Mouse (Mus musculus): ENCODE results near the gene Supt16. TPM values are rescaled to one million over a fixed set of nuclear protein-coding genes. Genes with fewer than 3 reads are reported as not detected.

The Supt16 gene
- polyA plus RNA-seq, 1 experiment, result 88.6 TPM

GRCm38 (mm10) chr14:52152613-52153012, 44.6 kb downstream of the Supt16 start:
- no peaks in the 10 kb centered on the region for H3K4me1 ChIP-seq (ENCODE audit: control insufficient read depth, insufficient read depth, low read length)
- H3K4me3 ChIP-seq (ENCODE audit: insufficient read depth, low read length), result no peak overlapping the region
- TF ChIP-seq POLR2A (IDR thresholded peaks at IDR 0.05; ENCODE audit: low read depth, low read length) (no peak), CTCF (IDR thresholded peaks at IDR 0.05; ENCODE audit: borderline replicate concordance, insufficient read depth, low read length) (no peak)
- no peak overlapping the region for H3K27ac ChIP-seq (ENCODE audit: insufficient read depth, low read length)

- TF ChIP-seq POLR2A (IDR thresholded peaks at IDR 0.05; ENCODE audit: low read depth, low read length), result no peak
- no peak for TF ChIP-seq CTCF (IDR thresholded peaks at IDR 0.05; ENCODE audit: borderline replicate concordance, insufficient read depth, low read length)
- H3K27ac ChIP-seq (ENCODE audit: insufficient read depth, low read length), result no peak overlapping the region
- no peak overlapping the region for H3K4me3 ChIP-seq (ENCODE audit: insufficient read depth, low read length)
- H3K4me1 ChIP-seq (ENCODE audit: control insufficient read depth, insufficient read depth, low read length), result no peaks in the 10 kb centered on the region
Observed at GRCm38 (mm10) chr14:52152179-52152578, 45.0 kb downstream of the Supt16 start.

- H3K4me1 ChIP-seq (ENCODE audit: control insufficient read depth, insufficient read depth, low read length), result no peaks in the 10 kb centered on the region
- TF ChIP-seq POLR2A (IDR thresholded peaks at IDR 0.05; ENCODE audit: low read depth, low read length), result no peak
- no peak for TF ChIP-seq CTCF (IDR thresholded peaks at IDR 0.05; ENCODE audit: borderline replicate concordance, insufficient read depth, low read length)
- no peak overlapping the region for H3K4me3 ChIP-seq (ENCODE audit: insufficient read depth, low read length)
- no peak overlapping the region for H3K27ac ChIP-seq (ENCODE audit: insufficient read depth, low read length)
Observed at GRCm38 (mm10) chr14:52149888-52150287, 47.3 kb downstream of the Supt16 start.

GRCm38 (mm10) chr14:52146540-52146939, 50.7 kb downstream of the Supt16 start:
- no peak for TF ChIP-seq POLR2A (IDR thresholded peaks at IDR 0.05; ENCODE audit: low read depth, low read length)
- no peak for TF ChIP-seq CTCF (IDR thresholded peaks at IDR 0.05; ENCODE audit: borderline replicate concordance, insufficient read depth, low read length)
- H3K27ac ChIP-seq (ENCODE audit: insufficient read depth, low read length), result no peak overlapping the region
- H3K4me1 ChIP-seq (ENCODE audit: control insufficient read depth, insufficient read depth, low read length), result peaks cover 2% of the 10 kb centered on the region; the same call in 1 of the 2 replicates
- H3K4me3 ChIP-seq (ENCODE audit: insufficient read depth, low read length), result no peak overlapping the region

- no peak for TF ChIP-seq CTCF (IDR thresholded peaks at IDR 0.05; ENCODE audit: borderline replicate concordance, insufficient read depth, low read length)
- TF ChIP-seq POLR2A (IDR thresholded peaks at IDR 0.05; ENCODE audit: low read depth, low read length), result no peak
- Histone ChIP-seq H3K4me3 (ENCODE audit: insufficient read depth, low read length) (no peak overlapping the region), H3K27ac (ENCODE audit: insufficient read depth, low read length) (no peak overlapping the region), H3K4me1 (ENCODE audit: control insufficient read depth, insufficient read depth, low read length) (peaks cover 3% of the 10 kb centered on the region; the same call in 1 of the 2 replicates)
Observed at GRCm38 (mm10) chr14:52144165-52144564, 53.1 kb downstream of the Supt16 start.

GRCm38 (mm10) chr14:52141445-52142127, 55.6 kb downstream of the Supt16 start:
- TF ChIP-seq POLR2A (IDR thresholded peaks at IDR 0.05; ENCODE audit: low read depth, low read length) (no peak), CTCF (IDR thresholded peaks at IDR 0.05; ENCODE audit: borderline replicate concordance, insufficient read depth, low read length) (no peak)
- no peak overlapping the region for H3K27ac ChIP-seq (ENCODE audit: insufficient read depth, low read length)
- H3K4me1 ChIP-seq (ENCODE audit: control insufficient read depth, insufficient read depth, low read length), result peaks cover 3% of the 10 kb centered on the region; the same call in 1 of the 2 replicates
- no peak overlapping the region for H3K4me3 ChIP-seq (ENCODE audit: insufficient read depth, low read length)

GRCm38 (mm10) chr14:52140577-52141444, 56.4 kb downstream of the Supt16 start:
- H3K4me3 ChIP-seq (ENCODE audit: insufficient read depth, low read length), result no peak overlapping the region
- TF ChIP-seq POLR2A (IDR thresholded peaks at IDR 0.05; ENCODE audit: low read depth, low read length) (no peak), CTCF (IDR thresholded peaks at IDR 0.05; ENCODE audit: borderline replicate concordance, insufficient read depth, low read length) (no peak)
- H3K27ac ChIP-seq (ENCODE audit: insufficient read depth, low read length), result no peak overlapping the region

GRCm38 (mm10) chr14:52133584-52133983, 63.6 kb downstream of the Supt16 start:
- no peaks in the 10 kb centered on the region for H3K4me1 ChIP-seq (ENCODE audit: control insufficient read depth, insufficient read depth, low read length)
- H3K27ac ChIP-seq (ENCODE audit: insufficient read depth, low read length), result no peak overlapping the region
- TF ChIP-seq POLR2A (IDR thresholded peaks at IDR 0.05; ENCODE audit: low read depth, low read length), result no peak
- TF ChIP-seq CTCF (IDR thresholded peaks at IDR 0.05; ENCODE audit: borderline replicate concordance, insufficient read depth, low read length), result no peak
- no peak overlapping the region for H3K4me3 ChIP-seq (ENCODE audit: insufficient read depth, low read length)

More at GRCm38 (mm10) chr14:52140577-52141444, 56.4 kb downstream of the Supt16 start:
- peaks cover 3% of the 10 kb centered on the region; the same call in 1 of the 2 replicates for H3K4me1 ChIP-seq (ENCODE audit: control insufficient read depth, insufficient read depth, low read length)

GRCm38 (mm10) chr14:52124636-52125035, 72.6 kb downstream of the Supt16 start:
- H3K27ac ChIP-seq (ENCODE audit: insufficient read depth, low read length), result no peak overlapping the region
- H3K4me3 ChIP-seq (ENCODE audit: insufficient read depth, low read length), result no peak overlapping the region
- TF ChIP-seq CTCF (IDR thresholded peaks at IDR 0.05; ENCODE audit: borderline replicate concordance, insufficient read depth, low read length) (no peak), POLR2A (IDR thresholded peaks at IDR 0.05; ENCODE audit: low read depth, low read length) (no peak)
- H3K4me1 ChIP-seq (ENCODE audit: control insufficient read depth, insufficient read depth, low read length), result no peaks in the 10 kb centered on the region

- no peak overlapping the region for H3K27ac ChIP-seq (ENCODE audit: insufficient read depth, low read length)
- TF ChIP-seq CTCF (IDR thresholded peaks at IDR 0.05; ENCODE audit: borderline replicate concordance, insufficient read depth, low read length), result peak; percentile 29; the same call in 1 of the 2 replicates
- no peak for TF ChIP-seq POLR2A (IDR thresholded peaks at IDR 0.05; ENCODE audit: low read depth, low read length)
- H3K4me3 ChIP-seq (ENCODE audit: insufficient read depth, low read length), result no peak overlapping the region
- no peaks in the 10 kb centered on the region for H3K4me1 ChIP-seq (ENCODE audit: control insufficient read depth, insufficient read depth, low read length)
Observed at GRCm38 (mm10) chr14:52123918-52124317, 73.3 kb downstream of the Supt16 start.
